Mouse (Mus musculus): ENCODE data around the gene Golga5.

DNA sequence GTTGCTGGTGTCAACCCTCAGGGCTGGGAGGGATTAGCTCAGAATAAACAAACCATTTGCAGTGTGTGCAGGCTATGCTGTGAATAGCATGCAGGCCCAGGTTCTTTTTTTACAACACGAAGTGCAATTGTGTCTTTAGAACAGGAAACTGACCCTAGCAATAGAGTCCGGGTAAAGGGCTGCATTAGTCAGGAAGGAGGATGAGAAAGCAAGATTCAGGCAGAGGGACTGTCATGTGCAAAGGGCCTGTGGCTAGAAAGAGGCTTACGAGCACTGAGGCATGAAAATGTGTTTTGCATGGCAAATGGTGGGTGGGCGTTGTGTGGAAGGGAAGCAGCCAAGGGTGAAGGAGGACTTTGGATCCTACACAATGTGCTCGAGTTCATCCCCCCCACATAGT, 59.1 kb downstream of the Golga5 start:
- TF ChIP-seq CTCF (conservative IDR thresholded peaks at IDR 0.05; ENCODE audit: low read length) (no peak), NANOG (IDR thresholded peaks at IDR 0.05; ENCODE audit: borderline replicate concordance, low read length) (no peak), POU5F1 (IDR thresholded peaks at IDR 0.05; ENCODE audit: borderline replicate concordance, low read length) (no peak)
